Mouse (Mus musculus) stomach, postnatal 0 days (tissue): ENCODE measurements at regions not wholly inside any gene's neighbourhood (a gene's known extent, or its start where the extent isn't known, plus 50 kb on each side); places are given as distances from the start of the nearest gene placed in this dataset.

Source experiments
- ATAC-seq: fragments of 200-750 bp; cut with Nextera tagmentation; 2 replicates; pipeline ENCODE4 v1.8.0; 2017; ENCODE audit not compliant: low FRiP score, low TSS enrichment
- DNase-seq: peaks from one replicate; pipeline ENCODE4 v3.0.0-alpha.2; 2016; ENCODE audit warnings: low spot score
- H3K27ac ChIP-seq: fragments of 300-500 bp; sonication (generic); replicated peaks from 2 replicates; pipeline ENCODE4 v1.5.1; 2014; ENCODE audit warnings: mild to moderate bottlenecking, control low read depth
- H3K27me3 ChIP-seq: fragments of 300-500 bp; sonication (generic); 2 replicates; pipeline ENCODE4 v1.6.1; 2014; ENCODE audit warnings: low read length; ENCODE audit not compliant: control insufficient read depth, insufficient read depth
- H3K36me3 ChIP-seq: fragments of 300-500 bp; sonication (generic); 2 replicates; pipeline ENCODE4 v1.6.1; 2014; ENCODE audit warnings: low read length, mixed read lengths; ENCODE audit not compliant: control insufficient read depth, insufficient read depth
- H3K4me1 ChIP-seq: fragments of 300-500 bp; sonication (generic); replicated peaks from 2 replicates; pipeline ENCODE4 v1.6.1; 2014; ENCODE audit warnings: antibody characterized with exemption; ENCODE audit not compliant: control insufficient read depth, insufficient read depth
- H3K4me2 ChIP-seq: fragments of 300-500 bp; sonication (generic); replicated peaks from 2 replicates; pipeline ENCODE4 v1.6.1; 2014; ENCODE audit warnings: low read depth, mild to moderate bottlenecking, control low read depth, moderate library complexity
- H3K4me3 ChIP-seq: fragments of 300-500 bp; sonication (generic); 2 replicates; pipeline ENCODE4 v1.5.1; 2014; ENCODE audit warnings: low read depth, low read length, control low read depth
- H3K9ac ChIP-seq: fragments of 300-500 bp; sonication (generic); 2 replicates; pipeline ENCODE4 v1.6.1; 2014; ENCODE audit warnings: mild to moderate bottlenecking, low read length, control low read depth, mixed read lengths
- H3K9me3 ChIP-seq: fragments of 300-500 bp; sonication (generic); 2 replicates; pipeline ENCODE4 v1.6.1; 2016; ENCODE audit warnings: low read length; ENCODE audit not compliant: control insufficient read depth
- CTCF ChIP-seq: IDR thresholded peaks from 2 replicates; pipeline ENCODE4 v1.5.1; 2016; ENCODE audit warnings: antibody characterized with exemption, low read depth, mild to moderate bottlenecking, moderate library complexity
- EP300 ChIP-seq: optimal IDR thresholded peaks from 2 replicates; pipeline ENCODE3; 2016; ENCODE audit warnings: antibody characterized with exemption
- WGBS: fragments of 180-500 bp; shearing (Covaris S2); extraction: QIAGEN DNeasy Blood & Tissue Kit; methylation state at CpG from one replicate; pipeline ENCODE4 v1.1.7; 2014; 5-methylcytosine and 5-hydroxymethylcytosine counted together

DNA sequence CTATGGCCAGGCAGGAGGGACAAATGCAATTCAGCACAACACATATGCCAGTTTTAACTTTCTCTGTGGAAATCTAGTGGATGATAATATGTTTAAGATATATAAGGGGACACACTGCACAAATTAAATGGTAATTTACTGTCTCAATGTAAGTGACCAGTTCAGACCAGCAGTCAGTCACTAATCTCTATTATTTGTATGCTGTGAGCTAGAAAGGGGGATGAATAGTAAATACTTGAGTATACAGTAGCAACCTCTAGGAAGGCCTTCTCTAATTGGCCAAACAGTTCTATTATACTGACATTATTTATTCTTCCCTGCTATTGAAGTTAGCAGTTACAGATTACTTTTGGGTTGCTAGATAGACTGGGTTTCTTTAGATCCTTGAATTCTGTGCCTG lies 391.2 kb downstream of the Fign start:
- no peak overlapping the region for H3K4me3 ChIP-seq
- TF ChIP-seq EP300 (no peak), CTCF (no peak)
- H3K27me3 ChIP-seq, result no peaks in the 10 kb centered on the region
- ATAC-seq (no peak), DNase-seq (no peak)
- no peaks in the 10 kb centered on the region for H3K36me3 ChIP-seq
- H3K27ac ChIP-seq, result no peak overlapping the region
- H3K9me3 ChIP-seq, result no peaks in the 10 kb centered on the region
- H3K9ac ChIP-seq, result no peak overlapping the region
- no peaks in the 10 kb centered on the region for H3K4me1 ChIP-seq
- no peak overlapping the region for H3K4me2 ChIP-seq

DNA sequence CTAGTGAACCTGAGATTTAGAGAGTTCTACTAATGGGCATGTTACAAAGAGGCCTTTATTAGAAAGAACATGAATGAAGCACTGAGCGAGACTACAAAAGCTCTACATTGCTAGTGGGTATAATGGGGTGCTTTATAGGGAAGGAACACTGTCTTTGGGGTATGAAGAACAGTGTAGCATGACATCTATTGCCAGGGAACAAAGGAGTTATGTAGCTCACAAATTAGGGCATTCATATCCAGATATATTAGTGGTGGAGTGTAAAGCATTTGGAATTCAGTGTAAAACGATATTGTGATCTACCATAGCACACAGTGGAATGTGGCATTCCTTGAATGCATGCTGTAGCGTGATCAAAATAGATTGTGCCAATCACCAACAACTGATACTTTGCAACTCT lies 391.7 kb downstream of the Fign start:
- DNase-seq, result no peak
- Histone ChIP-seq H3K9ac (no peak overlapping the region), H3K9me3 (no peaks in the 10 kb centered on the region), H3K4me3 (no peak overlapping the region), H3K27ac (no peak overlapping the region), H3K36me3 (no peaks in the 10 kb centered on the region), H3K4me2 (no peak overlapping the region), H3K4me1 (no peaks in the 10 kb centered on the region), H3K27me3 (no peaks in the 10 kb centered on the region)
- WGBS, result 87% methylated on average over 3 of the region's 3 CpGs
- no peak for TF ChIP-seq EP300
- no peak for TF ChIP-seq CTCF
- ATAC-seq, result no peak

DNA sequence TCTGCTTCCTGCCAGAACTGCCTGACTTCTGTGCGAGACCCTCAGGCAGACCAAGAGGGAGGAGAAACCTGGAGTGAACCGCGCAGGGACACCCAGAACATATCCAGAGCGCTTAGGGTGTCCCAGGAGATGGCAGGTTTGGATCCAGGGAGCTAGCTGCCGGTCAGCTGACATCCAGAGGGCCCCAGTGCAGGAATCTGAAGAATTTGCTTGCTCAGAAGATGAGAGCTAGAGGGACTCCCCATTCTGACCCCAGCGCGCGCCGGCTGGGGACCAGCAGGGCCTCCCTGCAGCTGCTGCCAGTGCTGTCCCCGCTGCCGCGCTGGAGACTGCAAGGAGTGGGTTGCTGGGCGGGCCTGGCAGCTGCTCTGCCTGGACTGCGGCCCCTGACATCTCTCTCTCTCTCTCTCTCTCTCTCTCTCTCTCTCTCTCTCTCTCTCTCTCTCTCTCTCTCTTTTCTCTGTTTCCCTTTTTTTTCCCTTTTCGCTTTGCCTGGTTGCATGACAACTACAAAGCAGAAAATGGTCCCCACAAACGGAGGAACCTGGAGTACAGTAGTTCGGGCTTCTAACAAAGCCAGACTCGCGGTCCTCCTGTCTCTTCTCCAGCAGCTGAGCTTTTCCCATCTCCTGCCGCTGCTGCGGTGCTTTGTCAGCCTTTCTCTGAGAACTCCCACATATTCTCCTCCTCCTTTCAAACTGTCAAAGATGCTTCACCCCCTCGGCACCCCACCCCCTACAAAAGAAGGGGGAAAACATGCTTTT lies 395.3 kb downstream of the Fign start:
- no peaks in the 10 kb centered on the region for H3K36me3 ChIP-seq
- H3K4me3 ChIP-seq, result peak overlapping the region; percentile 27
- no peaks in the 10 kb centered on the region for H3K27me3 ChIP-seq
- H3K27ac ChIP-seq, result no peak overlapping the region
- H3K4me2 ChIP-seq, result peak overlapping the region; percentile 56
- no peaks in the 10 kb centered on the region for H3K4me1 ChIP-seq
- TF ChIP-seq CTCF (no peak), EP300 (no peak)
- H3K9me3 ChIP-seq, result no peaks in the 10 kb centered on the region
- WGBS, result 1% methylated on average over 22 of the region's 22 CpGs
- peak overlapping the region; percentile 31; the same call in 1 of the 2 replicates for H3K9ac ChIP-seq
- ATAC-seq (no peak; the same call in 1 of the 2 replicates), DNase-seq (peak; percentile 52)

DNA sequence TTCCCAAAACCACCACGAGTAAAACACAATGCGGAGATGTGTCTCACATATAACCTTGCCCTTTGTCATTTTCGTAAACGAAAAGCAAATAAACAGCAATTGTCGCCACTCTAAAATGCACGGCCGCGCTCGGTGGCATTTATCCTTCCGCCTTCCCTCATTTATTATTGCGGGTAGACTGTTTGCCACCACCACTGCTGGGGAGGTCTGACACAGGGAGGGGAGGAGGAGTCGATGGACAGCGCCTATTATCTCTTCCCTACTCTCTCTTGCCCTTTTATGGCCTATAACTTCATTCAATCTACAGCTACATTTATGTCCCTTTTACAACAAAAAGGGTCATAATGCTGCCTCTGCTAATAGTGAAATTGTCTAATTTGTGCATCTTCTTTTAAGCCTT lies 396.0 kb downstream of the Fign start:
- WGBS, result 33% methylated on average over 13 of the region's 13 CpGs
- no peak for ATAC-seq

DNA sequence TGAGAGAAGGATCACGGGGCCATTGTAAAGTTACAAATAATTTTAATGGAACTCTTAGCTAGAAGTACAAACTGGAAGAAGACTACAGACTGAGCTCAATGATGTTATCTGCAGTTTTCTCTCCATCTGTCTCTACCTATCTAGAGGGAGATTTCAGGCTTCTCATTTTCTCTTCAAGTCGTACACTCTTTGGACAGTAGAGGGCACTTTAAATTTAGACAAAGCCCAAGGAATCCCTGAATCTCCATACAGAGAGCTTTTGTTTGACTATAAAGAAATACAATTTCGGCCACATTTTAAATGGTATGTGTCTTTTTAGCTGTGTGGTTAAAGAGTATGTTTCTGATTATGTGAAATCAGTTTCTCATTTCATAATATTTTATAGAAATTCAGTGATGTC lies 397.6 kb downstream of the Fign start:
- TF ChIP-seq EP300 (no peak), CTCF (peak; percentile 74)
- no peaks in the 10 kb centered on the region for H3K9me3 ChIP-seq
- ATAC-seq, result no peak
- no peaks in the 10 kb centered on the region for H3K27me3 ChIP-seq
- WGBS, result 11% methylated on average over 3 of the region's 3 CpGs
- no peak overlapping the region for H3K27ac ChIP-seq
- no peaks in the 10 kb centered on the region for H3K36me3 ChIP-seq
- no peak overlapping the region for H3K4me3 ChIP-seq
- H3K4me2 ChIP-seq, result no peak overlapping the region
- DNase-seq, result no peak
- no peaks in the 10 kb centered on the region for H3K4me1 ChIP-seq
- H3K9ac ChIP-seq, result no peak overlapping the region

More for the DNA sequence above, 396.0 kb downstream of the Fign start:
- Histone ChIP-seq H3K4me2 (peak overlapping the region; percentile 56), H3K27me3 (no peaks in the 10 kb centered on the region), H3K36me3 (no peaks in the 10 kb centered on the region), H3K9me3 (no peaks in the 10 kb centered on the region), H3K4me3 (peak overlapping the region; percentile 27; the same call in 1 of the 2 replicates), H3K9ac (no peak overlapping the region), H3K4me1 (no peaks in the 10 kb centered on the region), H3K27ac (no peak overlapping the region)
- no peak for TF ChIP-seq CTCF
- TF ChIP-seq EP300, result no peak
- no peak for DNase-seq

DNA sequence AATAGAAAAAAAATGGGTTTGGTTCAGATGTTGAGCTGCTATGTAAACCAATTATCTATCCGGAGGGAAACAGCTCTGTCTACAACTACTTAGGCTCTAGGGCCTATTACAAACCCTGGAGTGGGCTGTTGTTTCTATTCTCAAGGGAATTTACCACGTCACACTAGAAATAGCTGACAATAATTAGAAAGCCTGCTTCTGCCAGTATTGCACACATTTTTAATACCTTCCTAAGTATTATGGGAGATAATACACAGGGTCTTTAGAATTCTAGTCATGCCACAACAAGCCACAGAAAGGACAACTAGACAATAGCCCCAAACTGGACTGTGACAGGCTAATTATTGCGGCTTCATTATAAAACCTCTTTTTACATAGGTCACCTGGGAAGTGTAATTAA lies 428.1 kb downstream of the Fign start:
- H3K9me3 ChIP-seq, result no peaks in the 10 kb centered on the region
- no peaks in the 10 kb centered on the region for H3K27me3 ChIP-seq
- H3K9ac ChIP-seq, result no peak overlapping the region
- TF ChIP-seq CTCF (no peak), EP300 (no peak)
- H3K4me3 ChIP-seq, result no peak overlapping the region
- H3K4me2 ChIP-seq, result no peak overlapping the region
- H3K27ac ChIP-seq, result no peak overlapping the region
- DNase-seq (no peak), ATAC-seq (no peak)
- H3K4me1 ChIP-seq, result no peaks in the 10 kb centered on the region
- 63% methylated on average over 3 of the region's 3 CpGs for WGBS
- no peaks in the 10 kb centered on the region for H3K36me3 ChIP-seq
